Mouse (Mus musculus) megakaryocyte, embryonic 14.5 days (primary cell): ENCODE results near the gene Olfr1218.

Experiments used
- FLI1 ChIP-seq: IDR thresholded peaks from 2 replicates; pipeline ENCODE4 v1.6.1; 2012; ENCODE audit warnings: low read length, inconsistent platforms, mixed read lengths
- GATA1 ChIP-seq: IDR thresholded peaks from 3 replicates; pipeline ENCODE4 v1.6.1; 2012; ENCODE audit warnings: mixed read lengths, low read length, inconsistent platforms, borderline replicate concordance

DNA sequence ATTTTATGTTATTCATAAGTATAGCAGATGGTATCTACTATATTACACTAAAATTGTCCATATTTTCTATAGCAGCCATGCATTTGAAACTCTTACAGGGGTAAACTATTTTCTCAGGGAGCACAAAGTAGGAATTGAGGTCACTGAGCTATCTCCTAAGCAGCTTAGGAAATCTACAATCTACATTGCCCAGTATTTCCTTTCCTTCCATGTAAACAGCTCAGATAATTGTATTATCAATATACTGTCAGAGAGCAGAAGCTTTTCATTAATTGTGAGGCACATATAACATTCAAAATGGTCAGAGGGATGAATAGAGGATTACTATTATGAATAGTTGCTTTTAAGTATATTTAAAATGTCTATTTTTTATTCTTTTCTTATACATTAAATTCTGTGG lies 20.5 kb upstream of the Olfr1218 start:
- TF ChIP-seq GATA1 (no peak), FLI1 (no peak)
